Mouse (Mus musculus) retina, postnatal 1 day (tissue): Measurements from ENCODE around the gene Htra3.

Experiments
- DNase-seq: peaks from one replicate; pipeline ENCODE4 v3.0.0-alpha.2; 2012

The Htra3 gene

DNA sequence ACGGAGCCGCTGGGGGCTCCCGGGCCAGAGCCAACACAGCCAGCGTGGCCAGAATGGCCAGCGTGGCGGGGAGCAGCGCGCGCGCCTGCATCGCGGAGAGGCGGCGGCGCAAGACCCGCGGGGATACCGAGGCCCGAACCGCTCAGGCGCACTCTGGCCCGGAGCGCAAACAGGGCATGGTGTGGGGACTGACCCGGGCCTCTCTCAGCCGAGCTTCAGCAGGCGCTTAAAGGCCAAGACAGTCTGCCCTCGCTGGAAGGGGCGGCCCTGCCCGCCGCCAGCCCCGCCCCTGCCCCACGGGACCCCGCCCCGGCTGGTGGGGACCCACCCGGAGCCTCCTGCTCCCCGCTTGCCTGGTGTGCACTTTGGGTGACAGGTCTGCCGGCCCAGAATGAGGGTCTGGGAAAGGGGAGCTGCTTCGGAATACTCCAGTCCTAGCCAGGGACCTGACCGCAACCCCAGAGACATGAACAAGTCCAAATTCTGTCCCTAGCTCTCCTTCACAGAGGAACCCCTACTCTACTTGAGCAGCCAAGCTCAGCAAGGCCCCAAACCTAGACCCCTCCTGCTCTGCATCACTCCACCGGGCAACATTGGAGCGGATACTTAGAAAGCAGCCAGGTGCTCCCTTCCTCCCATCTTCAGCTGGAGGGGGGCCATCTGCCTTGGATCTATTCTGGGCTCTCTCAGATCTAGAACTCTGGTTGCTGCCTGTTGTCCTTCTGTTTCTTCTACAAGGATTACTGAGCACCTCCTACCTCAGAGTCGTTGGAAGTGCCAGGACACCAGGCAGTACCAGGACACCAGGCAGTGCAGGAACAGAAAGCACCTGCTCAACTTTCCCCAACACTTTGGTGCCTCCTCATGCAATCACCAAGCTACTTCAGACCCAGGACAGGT, at the start of gene Htra3:
Gene Htra3 (minus strand): TSS at position 527 of the 900 bp plus-strand sequence.
- no peak for DNase-seq

DNA sequence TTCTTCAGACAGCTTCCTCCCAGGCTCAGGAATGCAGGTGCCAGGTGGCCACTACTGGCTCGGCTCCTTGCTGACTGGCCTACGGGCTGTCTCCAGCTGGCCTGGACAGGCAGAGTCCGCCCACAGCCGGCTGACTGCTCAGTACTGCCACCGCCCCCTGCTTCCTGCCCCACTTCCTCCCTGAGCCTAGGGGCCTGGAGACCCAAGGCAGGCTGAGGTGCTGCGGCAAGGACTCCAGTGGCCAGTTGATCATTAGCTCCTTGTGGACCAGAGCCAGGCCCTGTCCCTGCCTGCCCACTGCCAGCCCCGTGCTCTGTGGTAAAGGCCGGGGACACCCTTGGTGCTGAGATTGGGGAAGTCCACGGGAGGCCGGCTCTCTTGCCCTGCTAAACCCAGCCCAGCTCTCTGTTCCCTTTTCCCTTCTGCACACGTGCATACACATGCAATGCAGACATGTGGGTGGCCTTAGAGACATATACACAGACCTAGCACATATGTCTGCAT, 49.4 kb upstream of the Htra3 start:
- peak; percentile 14 for DNase-seq

DNA sequence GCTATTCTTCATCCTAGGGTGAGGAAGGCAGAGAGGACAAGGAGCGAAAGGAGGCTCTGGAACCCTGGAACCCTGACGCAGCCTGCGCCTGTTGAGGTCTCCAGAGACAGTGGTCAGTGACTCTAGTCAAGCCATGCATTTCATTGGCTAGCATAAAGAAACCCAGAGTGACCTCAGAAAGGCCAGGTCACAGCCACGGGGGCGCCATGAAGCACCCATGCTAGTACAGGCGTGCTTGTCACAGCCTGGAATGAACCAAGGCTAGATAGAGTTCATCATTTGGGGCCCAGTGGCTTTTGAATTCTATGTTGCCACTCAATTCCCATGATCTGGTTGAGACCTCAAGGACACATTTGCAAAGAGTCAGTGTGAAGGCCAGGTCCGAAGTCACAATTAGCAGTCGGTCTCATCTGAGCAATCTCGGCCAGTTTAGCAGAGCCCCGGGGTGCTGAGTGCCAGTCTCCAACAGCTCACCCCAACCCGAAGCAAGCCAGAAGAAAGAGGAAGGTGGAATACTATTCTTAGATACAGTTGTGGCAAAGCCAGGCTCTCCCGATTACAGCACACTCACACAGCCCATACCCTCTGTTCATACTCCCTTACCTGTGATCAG, 48.9 kb upstream of the Htra3 start:
- no peak for DNase-seq

- DNase-seq = no peak
Measured at GRCm38 (mm10) chr5:35727447-35727846, 47.9 kb upstream of the Htra3 start.

- DNase-seq = no peak
Measured at GRCm38 (mm10) chr5:35725840-35726239, 46.3 kb upstream of the Htra3 start.

- DNase-seq = no peak
Measured at GRCm38 (mm10) chr5:35723900-35724299, 44.3 kb upstream of the Htra3 start.

- DNase-seq = no peak
Measured at GRCm38 (mm10) chr5:35722654-35723053, 43.1 kb upstream of the Htra3 start.

DNA sequence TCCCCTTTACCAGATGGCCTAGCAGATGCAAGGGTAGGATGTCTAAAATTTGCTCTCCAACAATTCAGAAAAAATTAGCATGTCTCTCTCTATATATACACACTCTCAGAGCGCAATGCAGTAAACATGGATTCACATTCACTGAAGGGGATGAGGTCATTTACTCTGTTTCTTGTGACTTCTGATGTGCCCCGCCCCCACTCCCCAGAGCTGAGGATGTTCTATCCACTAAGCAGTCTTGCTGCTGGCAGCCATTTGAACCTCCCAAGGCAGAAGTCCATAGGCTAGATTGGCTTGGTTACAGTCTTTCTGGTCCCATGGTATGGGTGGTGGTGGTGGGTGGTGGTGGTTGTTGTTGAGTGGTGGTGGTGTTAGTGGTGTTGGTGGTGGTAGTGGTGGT, 42.4 kb upstream of the Htra3 start:
- DNase-seq = no peak

DNA sequence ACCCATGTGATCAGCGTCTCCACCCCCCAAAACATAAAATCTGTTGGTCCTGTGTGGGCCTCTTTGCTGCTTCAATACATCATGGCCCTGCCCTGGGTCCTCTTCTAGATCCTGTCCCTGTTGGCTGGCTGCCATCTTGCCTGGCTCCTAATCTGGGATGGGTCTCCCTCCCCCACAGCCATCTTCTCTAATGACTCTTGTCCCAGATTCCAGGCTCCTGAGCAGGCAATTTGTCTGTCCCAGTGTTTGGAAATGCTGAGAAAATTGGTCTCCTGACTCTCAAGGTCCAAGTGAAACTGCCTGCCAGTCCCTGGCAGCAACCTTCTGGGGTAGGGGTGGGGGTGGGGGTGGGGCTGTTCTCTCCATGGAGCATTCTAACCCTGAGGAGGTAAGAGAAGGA, 40.3 kb upstream of the Htra3 start:
- peak; percentile 57 for DNase-seq

GRCm38 (mm10) chr5:35719343-35719742, 39.8 kb upstream of the Htra3 start:
- no peak for DNase-seq

DNA sequence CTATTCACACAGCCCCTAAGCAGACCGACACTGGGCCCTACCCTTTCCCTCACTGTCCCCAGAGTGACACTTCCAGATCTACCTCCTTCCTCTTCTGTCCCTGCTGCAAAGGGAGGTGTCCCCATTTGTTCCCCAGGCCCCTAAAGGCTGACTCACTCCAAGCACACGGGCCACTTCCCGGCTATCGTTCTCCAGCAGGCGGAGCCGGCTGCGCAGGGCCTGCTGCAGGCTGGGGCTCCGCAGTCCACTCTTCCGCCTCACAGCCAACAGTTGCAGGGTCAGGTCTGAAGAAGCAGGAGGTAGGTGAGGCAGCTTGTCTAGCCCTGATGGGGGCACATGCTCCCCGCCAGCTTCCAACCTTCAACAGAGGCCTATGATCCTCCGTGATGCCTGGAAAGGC, 39.2 kb upstream of the Htra3 start:
- DNase-seq = no peak

DNA sequence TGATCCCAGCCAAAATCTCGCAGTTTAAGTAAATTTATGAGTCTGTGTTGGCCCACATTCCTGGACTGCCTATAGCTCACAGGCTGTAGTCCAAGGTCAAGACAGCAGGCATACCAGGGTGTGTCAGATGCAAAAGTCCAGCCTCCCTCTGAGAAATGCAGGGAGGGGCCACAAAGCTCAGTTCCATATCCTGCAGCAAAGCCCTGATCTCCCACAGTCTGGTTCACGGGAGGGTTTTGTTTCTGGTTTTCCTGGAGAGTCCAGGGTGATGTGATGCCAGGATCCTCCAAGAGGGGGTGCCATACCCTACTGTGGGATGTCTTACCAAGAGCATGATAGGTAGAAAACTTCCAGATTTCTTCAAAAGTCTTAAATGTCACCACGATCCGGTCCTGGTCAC, 38.4 kb upstream of the Htra3 start:
- peak; percentile 31 for DNase-seq

DNA sequence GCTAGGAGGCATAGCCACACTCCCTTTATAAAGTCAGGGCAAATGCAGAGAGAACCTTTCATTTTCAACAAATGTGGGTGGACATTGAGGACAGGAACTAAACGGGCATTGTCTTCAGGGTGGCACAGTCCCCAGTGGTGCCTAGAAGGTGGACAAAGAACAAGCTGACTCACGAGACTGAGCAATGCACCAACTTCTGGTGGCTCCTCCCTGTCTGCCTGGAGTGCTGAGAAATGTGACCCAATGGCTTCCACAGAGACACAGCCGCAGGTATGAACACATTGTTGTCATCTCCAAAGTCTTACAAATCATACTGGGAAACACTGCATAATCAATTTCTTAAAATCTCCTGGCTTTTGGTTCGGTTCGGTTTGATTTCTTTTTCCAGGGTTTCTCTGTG, 37.9 kb upstream of the Htra3 start:
- DNase-seq = no peak

- peak; percentile 91 for DNase-seq
Measured at GRCm38 (mm10) chr5:35713649-35714354, 34.2 kb upstream of the Htra3 start.

DNA sequence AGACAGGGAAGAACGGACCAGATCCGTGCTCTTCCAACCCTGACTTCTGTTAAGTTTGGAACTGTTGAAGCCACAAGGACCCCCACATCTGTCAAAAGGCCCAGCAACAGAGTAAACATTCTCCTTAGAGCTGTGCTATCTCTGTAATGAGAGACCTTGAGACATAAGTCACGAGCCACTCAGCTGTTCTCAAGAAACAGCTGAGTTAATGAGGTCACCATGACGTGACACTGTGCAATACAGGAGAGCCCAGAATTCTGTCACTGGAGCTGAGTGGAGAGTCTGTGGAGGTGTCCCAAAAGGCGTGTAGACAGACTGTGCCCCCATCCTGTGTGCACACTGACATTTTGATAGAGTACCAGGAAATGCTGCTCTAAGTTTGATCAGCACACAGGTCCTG, 32.9 kb upstream of the Htra3 start:
- DNase-seq = no peak

GRCm38 (mm10) chr5:35710931-35711330, 31.3 kb upstream of the Htra3 start:
- no peak for DNase-seq

- no peak for DNase-seq
Measured at GRCm38 (mm10) chr5:35710481-35710880, 30.9 kb upstream of the Htra3 start.

DNA sequence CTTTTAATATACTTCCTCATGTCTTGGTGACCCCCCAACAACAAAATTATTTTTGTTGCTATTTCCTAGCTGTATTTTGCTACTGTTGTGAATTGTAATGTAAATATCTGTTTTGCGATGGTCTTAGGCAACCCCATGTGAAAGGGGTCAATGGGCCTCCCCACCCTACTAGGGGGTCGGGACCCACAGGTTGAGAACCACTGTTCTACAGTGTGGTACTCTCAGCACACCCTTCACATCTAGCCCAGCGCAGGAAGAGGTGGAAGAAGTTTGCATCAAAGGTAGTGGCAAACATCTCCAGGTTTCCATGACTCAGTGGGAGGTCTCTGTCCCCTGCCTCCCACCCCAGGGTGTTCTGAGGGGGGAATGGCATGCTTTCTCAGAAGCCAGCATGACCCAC, 25.8 kb upstream of the Htra3 start:
- no peak for DNase-seq

- DNase-seq = no peak
Measured at GRCm38 (mm10) chr5:35703814-35704213, 24.2 kb upstream of the Htra3 start.

DNA sequence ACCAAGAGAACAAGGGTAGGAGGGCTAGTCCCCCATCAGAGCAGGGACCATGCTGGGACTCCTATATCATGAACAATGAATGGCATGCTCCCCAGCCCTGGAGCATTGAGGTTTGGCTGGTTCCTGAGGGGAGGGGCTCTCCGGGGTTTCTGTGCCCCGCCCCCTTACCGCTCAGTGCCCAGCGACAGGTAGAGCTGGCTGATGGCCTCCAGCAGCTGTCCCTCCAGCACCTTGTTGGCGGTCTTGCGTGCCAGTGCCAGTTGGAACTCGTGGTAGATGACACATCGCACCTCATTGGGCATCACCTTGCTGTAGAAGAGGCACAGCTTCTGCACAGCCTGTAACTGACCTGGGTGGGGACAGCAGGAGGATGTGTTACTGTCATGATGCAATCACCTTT, 23.6 kb upstream of the Htra3 start:
- no peak for DNase-seq

GRCm38 (mm10) chr5:35702582-35703140, 23.1 kb upstream of the Htra3 start:
- no peak for DNase-seq

GRCm38 (mm10) chr5:35701042-35701441, 21.5 kb upstream of the Htra3 start:
- peak; percentile 79 for DNase-seq

- peak; percentile 72 for DNase-seq
Measured at GRCm38 (mm10) chr5:35695815-35696214, 16.2 kb upstream of the Htra3 start.
